Mouse (Mus musculus) C2C12 (cell line): ENCODE data around the gene Nudcd2.

Source experiments
- CEBPB ChIP-seq: IDR thresholded peaks from one replicate; pipeline ENCODE4 v1.6.1; 2011; ENCODE audit warnings: low read depth, mild to moderate bottlenecking, control low read depth, moderate library complexity
- CTCF ChIP-seq: IDR thresholded peaks from one replicate; pipeline ENCODE4 v1.5.1; 2011; ENCODE audit not compliant: control insufficient read depth, insufficient read depth, insufficient read length
- FOSL1 ChIP-seq: IDR thresholded peaks from one replicate; pipeline ENCODE4 v1.8.0; 2011; ENCODE audit warnings: mild to moderate bottlenecking, low read length; ENCODE audit not compliant: poor library complexity, insufficient read depth, severe bottlenecking
- MAX ChIP-seq: IDR thresholded peaks from one replicate; pipeline ENCODE4 v1.6.1; 2011; ENCODE audit warnings: mild to moderate bottlenecking, control low read depth
- MYOD1 ChIP-seq: IDR thresholded peaks from one replicate; pipeline ENCODE4 v1.6.1; 2011; ENCODE audit warnings: low read depth; ENCODE audit not compliant: control insufficient read depth, insufficient read length
- MYOG ChIP-seq: IDR thresholded peaks from one replicate; pipeline ENCODE4 v1.6.1; 2011; ENCODE audit not compliant: control insufficient read depth, insufficient read length; ENCODE audit errors: extremely low read depth
- USF1 ChIP-seq: IDR thresholded peaks from one replicate; pipeline ENCODE4 v1.6.1; 2011; ENCODE audit warnings: low read depth, mild to moderate bottlenecking, control low read depth, moderate library complexity

GRCm38 (mm10) chr11:40781857-40782256, 48.4 kb downstream of the Nudcd2 start:
- TF ChIP-seq CTCF (no peak), MAX (no peak), USF1 (no peak), MYOD1 (no peak), MYOG (no peak), FOSL1 (no peak), CEBPB (no peak)
